Mouse (Mus musculus) stomach, embryonic 16.5 days (tissue): ENCODE measurements at regions not wholly inside any gene's neighbourhood (a gene's known extent, or its start where the extent isn't known, plus 50 kb on each side); places are given as distances from the start of the nearest gene placed in this dataset.

Source experiments
- ATAC-seq: fragments of 200-750 bp; cut with Nextera tagmentation; 2 replicates; pipeline ENCODE4 v1.8.0; 2017; ENCODE audit warnings: moderate number of reproducible peaks, moderate TSS enrichment; ENCODE audit not compliant: insufficient read depth, low FRiP score
- H3K27ac ChIP-seq: fragments of 300-500 bp; sonication (generic); 2 replicates; pipeline ENCODE4 v1.5.1; 2014; ENCODE audit warnings: low read length
- H3K27me3 ChIP-seq: fragments of 300-500 bp; sonication (generic); 2 replicates; pipeline ENCODE4 v1.6.1; 2014; ENCODE audit warnings: low read length, control low read depth, mixed read lengths; ENCODE audit not compliant: control insufficient read depth, insufficient read depth
- H3K36me3 ChIP-seq: fragments of 300-500 bp; sonication (generic); 2 replicates; pipeline ENCODE4 v1.6.1; 2014; ENCODE audit warnings: low read length; ENCODE audit not compliant: control insufficient read depth, insufficient read depth
- H3K4me1 ChIP-seq: fragments of 300-500 bp; sonication (generic); 2 replicates; pipeline ENCODE4 v1.6.1; 2014; ENCODE audit warnings: low read length, control low read depth, mixed read lengths; ENCODE audit not compliant: control insufficient read depth, insufficient read depth
- H3K4me2 ChIP-seq: fragments of 300-500 bp; sonication (generic); 2 replicates; pipeline ENCODE4 v1.6.1; 2014; ENCODE audit warnings: low read depth, low read length, mixed read lengths
- H3K4me3 ChIP-seq: fragments of 300-500 bp; sonication (generic); replicated peaks from 2 replicates; pipeline ENCODE4 v1.5.1; 2014; ENCODE audit warnings: mild to moderate bottlenecking, low read length
- H3K9ac ChIP-seq: fragments of 300-500 bp; sonication (generic); 2 replicates; pipeline ENCODE4 v1.6.1; 2014; ENCODE audit warnings: low read length
- H3K9me3 ChIP-seq: fragments of 300-500 bp; sonication (generic); replicated peaks from 2 replicates; pipeline ENCODE4 v1.6.1; 2016; ENCODE audit warnings: low read length, control low read depth; ENCODE audit not compliant: control insufficient read depth
- WGBS: fragments of 180-500 bp; shearing (Covaris S2); extraction: QIAGEN DNeasy Blood & Tissue Kit; methylation state at CpG from one replicate; pipeline ENCODE4 v1.1.7; 2014; 5-methylcytosine and 5-hydroxymethylcytosine counted together

DNA sequence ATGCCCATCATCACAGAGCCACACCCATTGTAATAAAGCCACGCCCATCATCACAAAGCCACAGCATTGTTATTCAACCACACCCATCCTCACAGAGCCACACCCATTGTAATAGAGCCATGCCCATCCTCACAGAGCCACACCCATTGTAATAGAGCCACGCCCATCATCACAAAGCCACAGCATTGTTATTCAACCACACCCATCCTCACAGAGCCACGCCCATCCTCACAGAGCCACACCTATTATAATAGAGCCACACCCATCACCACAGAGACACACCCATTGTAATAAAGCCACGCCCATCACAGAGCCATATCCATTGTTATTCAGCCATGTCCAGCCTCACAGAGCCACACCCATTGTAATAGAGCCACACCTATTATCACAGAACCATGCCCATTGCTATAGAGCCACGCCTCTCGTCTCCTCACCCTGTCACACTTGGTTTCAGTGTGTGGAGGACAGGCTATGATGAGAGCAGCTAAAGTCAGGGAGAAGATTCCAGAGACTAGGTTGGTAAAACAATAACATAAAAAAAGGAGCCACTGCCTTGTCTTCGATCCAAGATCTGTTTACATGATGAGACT is 85.6 kb downstream of the Gxylt1 start:
- no peak overlapping the region for H3K4me3 ChIP-seq
- peak; percentile 60; the same call in 1 of the 2 replicates for ATAC-seq
- H3K9me3 ChIP-seq = no peaks in the 10 kb centered on the region; the same call in 1 of the 2 replicates
- no peak overlapping the region for H3K27ac ChIP-seq
- no peak overlapping the region for H3K4me2 ChIP-seq
- H3K27me3 ChIP-seq = no peaks in the 10 kb centered on the region
- no peaks in the 10 kb centered on the region for H3K36me3 ChIP-seq
- WGBS = 86% methylated on average over 7 of the region's 7 CpGs
- no peak overlapping the region for H3K9ac ChIP-seq
- no peaks in the 10 kb centered on the region for H3K4me1 ChIP-seq

DNA sequence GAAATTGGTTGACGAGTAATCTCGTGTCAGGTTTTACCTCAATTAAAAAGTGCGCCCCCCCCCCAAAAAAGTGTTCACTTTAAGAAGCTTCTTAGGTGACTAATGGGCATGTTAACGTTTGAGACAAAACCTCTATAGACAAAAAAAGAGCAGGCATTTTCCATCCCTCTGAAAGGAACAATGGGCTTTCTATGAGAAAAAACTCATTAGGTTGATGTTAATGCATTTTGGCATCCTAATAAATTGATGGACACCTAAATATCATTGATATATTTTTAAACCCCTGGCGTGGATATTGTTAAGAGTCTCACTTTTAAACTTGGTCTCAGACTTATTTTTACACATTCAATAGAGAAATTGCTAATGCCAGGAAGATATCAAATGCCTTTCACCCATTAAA is 98.8 kb downstream of the Gxylt1 start:
- no peaks in the 10 kb centered on the region for H3K27me3 ChIP-seq

DNA sequence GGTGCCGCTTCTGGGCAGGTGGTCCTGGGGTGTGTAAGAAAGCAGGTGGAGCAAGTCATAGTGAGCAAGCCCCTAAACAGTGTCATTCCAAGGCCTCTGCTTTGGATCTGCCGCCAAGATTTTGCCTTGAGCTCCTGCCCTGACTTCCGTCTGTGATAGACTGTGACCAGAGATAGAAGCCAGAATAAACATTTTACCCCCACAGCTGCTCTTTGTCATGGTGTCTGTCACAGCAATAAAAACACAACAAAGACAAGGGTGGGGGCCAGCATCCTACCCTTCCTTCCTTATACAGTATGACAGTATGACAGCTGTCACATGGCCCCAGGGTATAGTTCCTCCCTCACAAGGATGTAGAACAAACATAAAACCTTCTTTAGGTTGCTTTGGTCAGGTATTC is 106.2 kb downstream of the Gxylt1 start:
- H3K27ac ChIP-seq = no peak overlapping the region
- no peaks in the 10 kb centered on the region for H3K4me1 ChIP-seq
- 50% methylated on average over 3 of the region's 3 CpGs for WGBS
- H3K9ac ChIP-seq = no peak overlapping the region
- no peaks in the 10 kb centered on the region for H3K27me3 ChIP-seq
- no peaks in the 10 kb centered on the region for H3K9me3 ChIP-seq
- no peak overlapping the region for H3K4me3 ChIP-seq
- H3K4me2 ChIP-seq = no peak overlapping the region
- no peaks in the 10 kb centered on the region for H3K36me3 ChIP-seq
- no peak for ATAC-seq

More for the DNA sequence above, 98.8 kb downstream of the Gxylt1 start:
- Histone ChIP-seq H3K9me3 (no peaks in the 10 kb centered on the region), H3K4me1 (no peaks in the 10 kb centered on the region), H3K36me3 (no peaks in the 10 kb centered on the region), H3K27ac (no peak overlapping the region), H3K4me3 (no peak overlapping the region), H3K4me2 (no peak overlapping the region), H3K9ac (no peak overlapping the region)
- WGBS = 86% methylated on average over 5 of the region's 5 CpGs
- no peak for ATAC-seq

DNA sequence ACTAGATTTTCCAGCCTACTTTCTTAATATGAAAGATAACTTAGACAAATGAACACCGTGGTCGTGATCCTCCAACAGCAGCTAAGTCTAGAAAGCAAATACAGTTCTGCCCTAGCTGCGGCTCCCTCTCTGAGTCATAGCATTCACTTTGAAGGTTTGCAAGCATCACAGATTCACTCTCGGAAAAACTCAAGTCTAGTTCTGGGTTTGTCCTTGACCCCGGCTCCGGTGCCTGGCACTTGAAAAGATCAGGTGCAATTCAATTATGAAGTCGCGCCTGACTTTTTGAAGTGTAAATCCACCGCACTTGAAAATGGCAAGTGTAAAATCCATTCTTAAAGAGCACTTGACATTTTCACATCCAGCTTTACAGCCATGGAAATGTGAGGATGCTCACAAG is 107.5 kb downstream of the Gxylt1 start:
- Histone ChIP-seq H3K9me3 (no peaks in the 10 kb centered on the region), H3K4me3 (no peak overlapping the region), H3K4me1 (no peaks in the 10 kb centered on the region), H3K27ac (no peak overlapping the region), H3K27me3 (no peaks in the 10 kb centered on the region), H3K36me3 (no peaks in the 10 kb centered on the region), H3K4me2 (no peak overlapping the region), H3K9ac (no peak overlapping the region)
- no peak for ATAC-seq
- 88% methylated on average over 9 of the region's 9 CpGs for WGBS

DNA sequence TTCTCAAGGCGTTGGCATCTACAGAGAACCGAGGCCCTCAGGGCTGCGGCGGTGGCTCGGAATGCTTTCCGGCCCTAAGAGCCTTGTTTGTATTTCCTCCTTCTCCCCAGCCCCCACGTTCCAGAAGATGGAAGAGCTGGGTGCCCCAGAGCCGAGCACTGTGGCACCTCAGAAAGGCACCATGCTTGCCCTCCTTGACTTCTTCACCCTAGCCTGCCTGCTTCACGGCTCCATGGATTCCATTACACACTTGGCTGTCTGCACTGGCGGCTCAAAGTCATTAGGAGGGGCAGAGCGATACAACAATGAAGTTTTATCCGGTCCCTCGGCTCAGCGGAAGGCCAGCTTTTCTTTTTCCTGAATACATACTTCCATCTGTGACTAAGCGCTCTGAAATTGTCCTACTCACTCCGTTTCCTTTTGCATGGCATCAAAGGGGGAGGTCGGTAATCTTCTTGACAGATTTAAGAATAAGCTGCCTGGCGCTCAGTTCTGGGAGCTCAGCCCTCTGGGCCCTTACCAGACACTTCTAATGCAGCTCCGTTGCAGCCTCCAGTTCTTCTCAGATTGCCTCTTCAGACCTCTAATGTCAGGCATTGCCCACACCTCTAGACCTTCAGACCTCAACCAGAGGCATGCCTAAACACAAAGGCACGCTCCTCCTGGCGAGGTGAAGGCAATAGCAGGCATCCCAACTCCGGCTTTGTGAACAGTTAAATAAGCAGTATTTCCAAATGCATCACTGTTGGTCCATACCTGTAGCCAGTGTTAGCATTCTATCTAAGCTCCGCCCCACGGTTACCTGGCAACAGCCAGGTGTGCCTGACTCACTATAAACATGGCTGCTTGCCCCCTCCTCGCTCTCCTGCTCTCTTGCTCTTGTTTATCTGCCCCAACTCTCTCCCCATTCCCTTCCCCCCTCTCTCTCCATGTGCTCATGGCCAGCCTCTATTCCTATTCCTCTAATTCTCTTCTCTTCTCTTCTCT is 112.8 kb downstream of the Gxylt1 start:
- Histone ChIP-seq H3K27ac (no peak overlapping the region), H3K9ac (no peak overlapping the region), H3K4me2 (no peak overlapping the region), H3K4me3 (no peak overlapping the region), H3K27me3 (no peaks in the 10 kb centered on the region), H3K4me1 (no peaks in the 10 kb centered on the region), H3K36me3 (no peaks in the 10 kb centered on the region), H3K9me3 (no peaks in the 10 kb centered on the region)
- ATAC-seq = no peak
- WGBS = 67% methylated on average over 25 of the region's 25 CpGs

DNA sequence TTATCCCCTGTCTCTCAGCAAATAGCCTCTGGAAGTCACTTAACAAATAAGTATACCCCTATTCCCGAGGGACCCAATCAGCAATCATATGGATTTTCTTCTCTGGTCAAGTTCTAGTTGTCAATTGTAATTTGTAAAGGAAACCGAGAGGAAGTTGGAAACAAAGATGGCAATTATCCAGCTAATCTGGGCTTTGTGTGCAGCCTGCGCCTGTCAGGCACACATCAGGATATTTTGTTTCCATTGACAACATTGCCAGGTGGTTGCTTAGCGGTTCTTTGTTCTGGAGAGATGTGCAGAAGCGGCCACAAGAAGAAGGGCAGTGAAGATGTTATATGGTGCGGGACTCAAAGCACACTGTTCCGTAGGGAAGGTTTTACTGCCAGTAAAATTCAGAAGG is 113.7 kb downstream of the Gxylt1 start:
- H3K9me3 ChIP-seq = no peaks in the 10 kb centered on the region
- H3K4me2 ChIP-seq = no peak overlapping the region
- no peak overlapping the region for H3K27ac ChIP-seq
- H3K4me1 ChIP-seq = no peaks in the 10 kb centered on the region
- H3K36me3 ChIP-seq = no peaks in the 10 kb centered on the region
- no peaks in the 10 kb centered on the region for H3K27me3 ChIP-seq
- no peak for ATAC-seq
- no peak overlapping the region for H3K9ac ChIP-seq
- WGBS = 75% methylated on average over 7 of the region's 7 CpGs
- H3K4me3 ChIP-seq = no peak overlapping the region

DNA sequence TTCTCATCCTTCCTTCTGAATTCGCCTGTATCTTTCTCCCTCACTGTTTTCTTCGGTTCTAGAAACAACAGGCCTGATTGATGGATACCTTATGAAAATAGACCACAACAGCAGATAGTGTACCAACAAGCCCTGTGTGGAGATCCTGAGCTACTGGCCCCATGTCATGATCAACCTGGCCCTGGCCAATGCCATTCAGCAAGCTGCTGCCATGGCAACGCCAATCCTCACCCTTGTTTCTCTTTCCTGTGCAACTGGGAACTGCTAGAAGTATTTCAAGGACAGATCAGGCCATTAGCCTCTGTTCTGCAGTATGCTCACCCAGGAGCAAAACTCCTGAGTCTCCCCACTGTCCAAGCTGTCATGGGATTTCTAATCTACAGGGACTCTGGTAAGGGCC is 119.2 kb downstream of the Gxylt1 start:
- Histone ChIP-seq H3K4me3 (no peak overlapping the region), H3K36me3 (no peaks in the 10 kb centered on the region), H3K9me3 (no peaks in the 10 kb centered on the region), H3K4me2 (no peak overlapping the region), H3K9ac (no peak overlapping the region), H3K27me3 (no peaks in the 10 kb centered on the region), H3K4me1 (no peaks in the 10 kb centered on the region), H3K27ac (no peak overlapping the region)
- 77% methylated on average over 3 of the region's 3 CpGs for WGBS
- ATAC-seq = no peak

DNA sequence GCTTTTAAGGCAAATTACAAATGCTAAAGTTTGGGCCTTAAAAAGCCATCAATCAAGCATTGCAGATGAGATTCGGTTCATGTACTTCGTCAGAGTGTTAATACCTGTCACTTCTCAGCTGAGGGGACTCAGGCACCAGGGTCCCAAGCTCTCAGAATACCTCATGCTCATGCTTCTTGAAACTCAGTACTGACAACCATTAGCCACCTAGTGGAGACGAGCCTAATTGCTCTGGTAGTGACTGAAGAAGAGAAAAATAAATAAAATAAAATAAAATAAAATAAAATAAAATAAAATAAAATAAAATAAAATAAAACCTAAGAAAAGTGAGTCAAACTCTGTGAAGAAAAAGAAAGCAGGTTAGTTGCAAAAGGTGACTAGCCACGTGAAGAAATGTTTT is 121.0 kb downstream of the Gxylt1 start:
- ATAC-seq = no peak
- H3K9me3 ChIP-seq = no peaks in the 10 kb centered on the region
- no peak overlapping the region for H3K4me3 ChIP-seq
- no peaks in the 10 kb centered on the region for H3K36me3 ChIP-seq
- 50% methylated on average over 4 of the region's 4 CpGs for WGBS
- H3K4me2 ChIP-seq = no peak overlapping the region
- no peak overlapping the region for H3K27ac ChIP-seq
- no peaks in the 10 kb centered on the region for H3K4me1 ChIP-seq
- H3K9ac ChIP-seq = no peak overlapping the region
- H3K27me3 ChIP-seq = no peaks in the 10 kb centered on the region

DNA sequence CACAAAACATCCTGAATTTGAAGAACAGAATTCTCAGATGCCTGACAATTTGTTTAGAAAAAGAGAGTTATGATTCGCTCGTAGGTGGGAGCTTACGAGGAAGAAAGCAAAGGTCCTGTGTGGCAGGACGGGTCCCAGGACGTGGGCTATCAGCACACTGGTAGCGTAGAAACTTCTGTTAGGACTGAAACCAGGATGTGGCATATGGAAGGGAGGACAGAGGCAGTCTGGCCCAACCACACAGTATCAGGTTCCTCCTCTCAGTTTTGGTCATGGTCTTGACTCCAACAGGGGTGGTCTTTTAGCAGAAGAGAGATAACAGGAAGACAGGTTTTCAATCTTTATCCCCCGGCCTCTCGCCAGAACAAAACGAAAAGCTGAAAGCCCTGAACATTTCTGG is 130.1 kb downstream of the Gxylt1 start:
- no peak overlapping the region for H3K4me3 ChIP-seq
- no peaks in the 10 kb centered on the region for H3K27me3 ChIP-seq
- H3K27ac ChIP-seq = no peak overlapping the region
- no peaks in the 10 kb centered on the region for H3K4me1 ChIP-seq
- H3K9me3 ChIP-seq = no peaks in the 10 kb centered on the region
- no peak overlapping the region for H3K9ac ChIP-seq
- no peak overlapping the region for H3K4me2 ChIP-seq
- no peak for ATAC-seq
- 51% methylated on average over 9 of the region's 9 CpGs for WGBS
- no peaks in the 10 kb centered on the region for H3K36me3 ChIP-seq
